Mouse (Mus musculus) ES-E14 (cell line): ENCODE measurements at regions not wholly inside any gene's neighbourhood (a gene's known extent, or its start where the extent isn't known, plus 50 kb on each side); places are given as distances from the start of the nearest gene placed in this dataset.

Source experiments
- CHD2 ChIP-seq: IDR thresholded peaks from 2 replicates; pipeline ENCODE4 v1.6.1; 2014; ENCODE audit warnings: mild to moderate bottlenecking, low read depth, low read length, inconsistent platforms
- HCFC1 ChIP-seq: IDR thresholded peaks from 2 replicates; pipeline ENCODE4 v1.6.1; 2012; ENCODE audit warnings: low read length, inconsistent platforms, borderline replicate concordance; ENCODE audit not compliant: insufficient read depth
- MAFK ChIP-seq: IDR thresholded peaks from 2 replicates; pipeline ENCODE4 v1.6.1; 2014; ENCODE audit warnings: mild to moderate bottlenecking, low read depth, low read length, inconsistent platforms; ENCODE audit not compliant: insufficient read depth
- ZC3H11A ChIP-seq: IDR thresholded peaks from 2 replicates; pipeline ENCODE4 v1.6.1; 2012; ENCODE audit warnings: low read depth, mild to moderate bottlenecking, inconsistent platforms, low read length, borderline replicate concordance
- ZNF384 ChIP-seq: IDR thresholded peaks from 2 replicates; pipeline ENCODE4 v1.6.1; 2012; ENCODE audit warnings: low read depth, low read length, inconsistent platforms

DNA sequence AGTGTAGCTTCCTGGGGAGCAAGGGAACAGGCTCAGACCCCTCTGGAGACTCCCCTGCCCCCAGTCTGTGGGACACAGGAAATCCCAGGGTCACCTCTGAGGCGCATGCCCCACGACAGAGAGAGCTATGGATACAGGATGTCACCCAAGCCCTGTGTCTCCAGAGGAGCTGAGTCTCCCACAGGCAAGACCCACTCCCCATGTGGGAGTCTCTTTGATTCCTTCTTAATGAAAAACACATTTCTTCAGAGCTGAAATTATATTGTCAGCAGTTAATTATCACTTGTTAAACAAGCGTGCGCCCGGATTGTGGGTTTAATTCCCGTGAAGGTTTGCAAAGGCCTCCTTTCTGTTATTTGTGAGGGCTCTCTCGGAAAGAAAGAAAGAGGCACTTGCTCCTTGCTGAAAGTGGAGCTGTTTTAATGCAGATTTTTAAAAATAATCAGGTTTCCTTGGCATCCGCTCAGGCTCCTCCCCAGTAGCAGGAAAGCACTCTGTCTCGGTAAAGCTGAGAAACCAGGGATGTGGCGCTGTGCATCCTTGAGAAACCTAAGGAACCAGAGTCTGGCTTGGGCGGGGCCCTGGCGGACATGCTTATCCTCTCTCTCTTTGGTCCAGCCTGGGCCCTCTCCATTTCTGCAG, 432.6 kb downstream of the Ptpru start:
- TF ChIP-seq ZC3H11A (no peak), MAFK (no peak), HCFC1 (no peak), ZNF384 (no peak), CHD2 (no peak)
